Mouse (Mus musculus) effector memory CD4-positive, alpha-beta T cell, adult 7 months (primary cell): Measurements from ENCODE around the gene Frmd4a. TPM values are rescaled to one million over a fixed set of nuclear protein-coding genes. Genes with fewer than 3 reads are reported as not detected.

ENCODE experiments used
- polyA plus RNA-seq: library from polyadenylated mRNA; unstranded; fragments of 100-300 nt; shearing (Covaris generic); gene quantifications from one replicate; pipeline ENCODE4 v1.2.1, GENCODE M21; 2017

The Frmd4a gene
- polyA plus RNA-seq = 0.94 TPM

DNA sequence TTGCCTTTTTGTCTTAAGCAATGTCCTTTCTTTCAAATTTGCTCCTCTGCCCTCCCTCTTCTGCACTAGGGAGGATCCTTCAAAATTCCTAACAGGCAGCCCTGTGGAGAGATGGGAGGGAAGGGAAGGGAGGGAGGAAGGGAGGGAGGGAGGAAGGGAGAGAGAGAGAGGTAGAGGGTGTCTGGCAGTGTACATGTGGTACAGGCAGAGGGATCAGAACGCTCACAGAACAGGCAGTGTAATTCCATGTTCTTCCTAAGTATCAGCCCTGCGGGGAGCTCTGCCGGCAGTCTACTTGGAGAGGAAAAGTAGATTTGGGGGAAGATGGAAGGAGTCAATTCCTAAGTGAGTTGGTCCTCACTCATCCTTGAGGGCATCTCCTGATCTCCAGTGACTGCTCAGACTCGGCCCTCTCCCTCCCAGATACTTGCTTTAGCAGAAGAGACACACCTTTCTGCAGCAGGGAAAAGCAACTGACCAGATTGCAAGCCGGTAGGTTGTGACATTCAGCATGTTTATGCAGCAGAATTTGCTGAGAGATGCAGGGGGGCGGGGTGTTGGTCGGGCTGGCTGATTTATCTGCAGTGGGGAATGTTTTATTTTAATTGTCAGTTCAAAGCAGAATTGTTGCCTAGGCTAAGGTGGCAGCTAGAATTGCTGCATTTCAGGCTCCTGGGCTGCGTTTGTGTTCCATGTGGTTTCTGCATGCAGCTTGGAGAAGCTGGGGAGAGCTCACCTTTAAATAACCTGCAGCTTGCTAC is at the start of gene Frmd4a:
Gene Frmd4a, plus strand, starts transcription at position 190 of the 761 bp plus-strand sequence.

DNA sequence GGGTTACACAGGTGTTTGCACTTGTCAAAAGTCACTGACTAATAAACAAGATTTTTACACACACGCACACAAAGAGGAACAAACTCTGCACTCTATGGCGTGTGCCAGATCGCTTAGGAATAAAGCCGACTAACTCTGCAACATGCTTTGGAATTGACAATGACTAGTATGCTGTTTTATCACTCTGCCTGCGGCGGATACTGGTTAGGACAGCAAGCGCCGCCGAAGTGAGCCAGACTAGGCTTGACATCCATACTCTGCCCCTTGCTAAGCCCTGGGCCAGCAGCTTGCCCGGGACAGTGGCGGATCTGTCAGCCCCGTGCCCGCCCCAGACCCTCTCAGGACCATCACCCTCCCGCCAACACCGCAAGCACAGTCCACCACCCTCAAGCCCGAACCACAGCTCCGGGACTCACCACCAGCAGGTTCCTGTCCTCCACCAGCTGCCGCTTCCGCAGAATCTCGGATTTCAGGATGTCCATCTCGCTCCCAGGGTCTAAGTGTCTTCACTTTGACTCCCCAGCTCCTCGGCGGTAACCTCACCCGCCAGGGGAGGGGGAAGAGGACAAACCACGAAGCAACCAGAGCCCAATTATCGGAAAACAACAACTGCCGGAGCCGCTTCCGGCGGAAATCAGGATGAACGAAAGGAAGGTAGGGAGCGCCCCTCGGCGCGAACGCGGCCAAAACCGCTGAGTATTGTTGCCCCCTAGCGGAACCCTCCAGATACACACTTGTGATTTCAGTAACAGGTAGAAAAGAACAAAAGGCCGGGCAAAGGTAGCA is 634.2 kb downstream of the Frmd4a start, which contains the start of gene Prpf18:
Gene Prpf18, minus strand, starts transcription at position 614 of the 786 bp plus-strand sequence.

